Mouse (Mus musculus): ENCODE measurements around the gene Tuba1c. TPM values are rescaled to one million over a fixed set of nuclear protein-coding genes. Genes with fewer than 3 reads are reported as not detected.

Tuba1c gene
- total and polyA plus RNA-seq, 2 experiments, result 60.9 to 281 TPM

- Histone ChIP-seq H3K9ac (ENCODE audit: low read depth, low read length) (peak overlapping the region; percentile 89), H3K4me1 (ENCODE audit: control insufficient read depth, insufficient read depth, low read length) (peaks cover 30% of the 10 kb centered on the region), H3K79me2 (ENCODE audit: control insufficient read depth, insufficient read depth, low read length) (0 out of 2 replicates have a peak, but pooled peaks cover 5% of the 10 kb centered on the region), H3K27me3 (ENCODE audit: control insufficient read depth, insufficient read depth, low read length) (no peaks in the 10 kb centered on the region), H3K4me3 (ENCODE audit: insufficient read depth, low read depth, low read length) (peak overlapping the region; percentile 82), H3K36me3 (ENCODE audit: control insufficient read depth, insufficient read depth, low read length) (peaks cover 11% of the 10 kb centered on the region), H3K27ac (replicated peaks; ENCODE audit: insufficient read depth, low read depth, low read length) (peak overlapping the region; percentile 94)
- peak; percentile 80 for DNase-seq (ENCODE audit: extremely low read depth, low read depth, low spot score)
- no peak for TF ChIP-seq CTCF (IDR thresholded peaks at IDR 0.05; ENCODE audit: low read depth, low read length)
- peak; percentile 48; the same call in 1 of the 2 replicates for TF ChIP-seq POLR2A (IDR thresholded peaks at IDR 0.05; ENCODE audit: extremely low read depth, insufficient read depth, low read length)
- WGBS, result 2% methylated on average over 26 of the region's 26 CpGs
Observed at GRCm38 (mm10) chr15:99030585-99031387, 1.1 kb downstream of the Tuba1c start.

GRCm38 (mm10) chr15:99031388-99031675 is 1.6 kb downstream of the Tuba1c start:
- 0 out of 2 replicates have a peak, but pooled peaks cover 5% of the 10 kb centered on the region for H3K79me2 ChIP-seq (ENCODE audit: control insufficient read depth, insufficient read depth, low read length)
- TF ChIP-seq CTCF (IDR thresholded peaks at IDR 0.05; ENCODE audit: low read depth, low read length) (no peak), POLR2A (IDR thresholded peaks at IDR 0.05; ENCODE audit: extremely low read depth, insufficient read depth, low read length) (no peak)
- no peaks in the 10 kb centered on the region for H3K27me3 ChIP-seq (ENCODE audit: control insufficient read depth, insufficient read depth, low read length)
- peak overlapping the region; percentile 82 for H3K4me3 ChIP-seq (ENCODE audit: insufficient read depth, low read depth, low read length)
- no peak for DNase-seq (ENCODE audit: extremely low read depth, low read depth, low spot score)
- peak overlapping the region; percentile 94 for H3K27ac ChIP-seq (replicated peaks; ENCODE audit: insufficient read depth, low read depth, low read length)
- peaks cover 36% of the 10 kb centered on the region for H3K4me1 ChIP-seq (ENCODE audit: control insufficient read depth, insufficient read depth, low read length)
- H3K36me3 ChIP-seq (ENCODE audit: control insufficient read depth, insufficient read depth, low read length), result peaks cover 12% of the 10 kb centered on the region
- WGBS, result 25% methylated on average over 4 of the region's 4 CpGs
- peak overlapping the region; percentile 76 for H3K9ac ChIP-seq (ENCODE audit: low read depth, low read length)

- peaks cover 36% of the 10 kb centered on the region for H3K4me1 ChIP-seq (ENCODE audit: control insufficient read depth, insufficient read depth, low read length)
- H3K27ac ChIP-seq (replicated peaks; ENCODE audit: insufficient read depth, low read depth, low read length), result peak overlapping the region; percentile 49
- TF ChIP-seq POLR2A (IDR thresholded peaks at IDR 0.05; ENCODE audit: extremely low read depth, insufficient read depth, low read length) (no peak), CTCF (IDR thresholded peaks at IDR 0.05; ENCODE audit: low read depth, low read length) (no peak)
- 0 out of 2 replicates have a peak, but pooled peaks cover 5% of the 10 kb centered on the region for H3K79me2 ChIP-seq (ENCODE audit: control insufficient read depth, insufficient read depth, low read length)
- peak; percentile 48 for DNase-seq (ENCODE audit: extremely low read depth, low read depth, low spot score)
- no peaks in the 10 kb centered on the region for H3K27me3 ChIP-seq (ENCODE audit: control insufficient read depth, insufficient read depth, low read length)
- peak overlapping the region; percentile 51 for H3K9ac ChIP-seq (ENCODE audit: low read depth, low read length)
- H3K36me3 ChIP-seq (ENCODE audit: control insufficient read depth, insufficient read depth, low read length), result peaks cover 14% of the 10 kb centered on the region
- peak overlapping the region; percentile 18 for H3K4me3 ChIP-seq (ENCODE audit: insufficient read depth, low read depth, low read length)
- 22% methylated on average over 9 of the region's 9 CpGs for WGBS
Observed at GRCm38 (mm10) chr15:99032041-99032725, 2.5 kb downstream of the Tuba1c start.

GRCm38 (mm10) chr15:99032726-99033250 is 3.1 kb downstream of the Tuba1c start:
- H3K4me1 ChIP-seq (ENCODE audit: control insufficient read depth, insufficient read depth, low read length), result peaks cover 36% of the 10 kb centered on the region
- H3K27ac ChIP-seq (replicated peaks; ENCODE audit: insufficient read depth, low read depth, low read length), result peak overlapping the region; percentile 49
- no peaks in the 10 kb centered on the region for H3K27me3 ChIP-seq (ENCODE audit: control insufficient read depth, insufficient read depth, low read length)
- TF ChIP-seq POLR2A (IDR thresholded peaks at IDR 0.05; ENCODE audit: extremely low read depth, insufficient read depth, low read length) (no peak), CTCF (IDR thresholded peaks at IDR 0.05; ENCODE audit: low read depth, low read length) (no peak)
- H3K79me2 ChIP-seq (ENCODE audit: control insufficient read depth, insufficient read depth, low read length), result 0 out of 2 replicates have a peak, but pooled peaks cover 5% of the 10 kb centered on the region
- peak overlapping the region; percentile 12; the same call in 1 of the 2 replicates for H3K4me3 ChIP-seq (ENCODE audit: insufficient read depth, low read depth, low read length)
- peak overlapping the region; percentile 51 for H3K9ac ChIP-seq (ENCODE audit: low read depth, low read length)
- peak; percentile 62 for DNase-seq (ENCODE audit: extremely low read depth, low read depth, low spot score)
- WGBS, result 16% methylated on average over 7 of the region's 7 CpGs
- H3K36me3 ChIP-seq (ENCODE audit: control insufficient read depth, insufficient read depth, low read length), result peaks cover 14% of the 10 kb centered on the region

DNA sequence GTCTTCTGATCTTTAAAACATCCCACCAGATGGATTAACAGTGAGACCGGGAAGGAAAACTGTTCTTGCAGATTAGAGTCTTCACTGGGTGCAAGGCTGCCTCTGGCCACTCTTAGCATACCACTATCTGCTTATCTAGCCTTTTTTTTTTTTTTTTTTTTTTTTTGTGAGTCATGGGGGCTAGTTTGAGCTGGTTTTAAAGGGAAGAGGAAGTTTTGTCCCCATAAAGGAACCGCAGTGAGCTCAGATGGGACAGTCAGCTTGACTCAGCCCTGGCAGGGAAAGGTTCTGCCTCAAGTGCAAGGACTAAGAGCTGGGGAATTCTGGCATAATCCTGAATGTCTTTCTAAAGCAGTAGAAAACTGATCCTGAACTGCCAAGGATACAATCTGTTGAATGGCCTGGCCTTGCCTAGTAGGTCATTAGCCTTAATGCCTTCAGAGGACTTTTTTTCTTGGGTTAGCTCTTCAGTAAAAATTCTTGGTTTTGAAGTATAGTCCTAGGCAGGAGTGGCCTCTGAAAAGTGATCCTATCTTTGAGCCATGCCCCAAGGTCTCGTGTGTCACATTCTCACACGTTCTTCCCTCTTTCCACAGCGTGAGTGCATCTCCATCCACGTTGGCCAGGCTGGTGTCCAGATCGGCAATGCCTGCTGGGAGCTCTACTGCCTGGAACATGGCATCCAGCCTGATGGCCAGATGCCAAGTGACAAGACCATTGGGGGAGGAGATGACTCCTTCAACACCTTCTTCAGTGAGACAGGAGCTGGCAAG is 4.0 kb downstream of the Tuba1c start:
- Histone ChIP-seq H3K9ac (ENCODE audit: low read depth, low read length) (no peak overlapping the region), H3K36me3 (ENCODE audit: control insufficient read depth, insufficient read depth, low read length) (peaks cover 14% of the 10 kb centered on the region), H3K27me3 (ENCODE audit: control insufficient read depth, insufficient read depth, low read length) (no peaks in the 10 kb centered on the region), H3K27ac (replicated peaks; ENCODE audit: insufficient read depth, low read depth, low read length) (0 out of 2 replicates have a peak overlapping the region, but pooled peaks have one; percentile 30), H3K79me2 (ENCODE audit: control insufficient read depth, insufficient read depth, low read length) (0 out of 2 replicates have a peak, but pooled peaks cover 5% of the 10 kb centered on the region), H3K4me1 (ENCODE audit: control insufficient read depth, insufficient read depth, low read length) (peaks cover 36% of the 10 kb centered on the region), H3K4me3 (ENCODE audit: insufficient read depth, low read depth, low read length) (no peak overlapping the region)
- 34% methylated on average over 7 of the region's 7 CpGs for WGBS
- TF ChIP-seq POLR2A (IDR thresholded peaks at IDR 0.05; ENCODE audit: extremely low read depth, insufficient read depth, low read length) (no peak), CTCF (IDR thresholded peaks at IDR 0.05; ENCODE audit: low read depth, low read length) (no peak)
- peak; percentile 47 for DNase-seq (ENCODE audit: extremely low read depth, low read depth, low spot score)
